Mouse (Mus musculus) embryonic facial prominence, embryonic 14.5 days (tissue): ENCODE measurements around the gene Pbxip1. TPM values are rescaled to one million over a fixed set of nuclear protein-coding genes. Genes with fewer than 3 reads are reported as not detected.
"Not testable (repeated sequence)": the region's sequence is repeated elsewhere in the genome, so short reads cannot be mapped to it uniquely, and the experiment has no call there.

Source experiments
- ATAC-seq: fragments of 200-750 bp; cut with Nextera tagmentation; 2 replicates; pipeline ENCODE4 v1.8.0; 2017; ENCODE audit warnings: low read depth, moderate number of reproducible peaks, moderate TSS enrichment
- DNase-seq: peaks from one replicate; pipeline ENCODE4 v3.0.0-alpha.2; 2015; ENCODE audit warnings: low spot score
- H3K27ac ChIP-seq: fragments of 300-500 bp; sonication (generic); replicated peaks from 2 replicates; pipeline ENCODE4 v1.5.1; 2014; ENCODE audit warnings: low read depth, mild to moderate bottlenecking, low read length, moderate library complexity
- H3K27me3 ChIP-seq: fragments of 300-500 bp; sonication (generic); replicated peaks from 2 replicates; pipeline ENCODE4 v1.6.1; 2014; ENCODE audit warnings: low read length; ENCODE audit not compliant: control insufficient read depth, insufficient read depth
- H3K36me3 ChIP-seq: fragments of 300-500 bp; sonication (generic); 2 replicates; pipeline ENCODE4 v1.6.1; 2014; ENCODE audit warnings: low read length, mixed read lengths; ENCODE audit not compliant: control insufficient read depth, insufficient read depth
- H3K4me1 ChIP-seq: fragments of 300-500 bp; sonication (generic); 2 replicates; pipeline ENCODE4 v1.6.1; 2014; ENCODE audit warnings: antibody characterized with exemption, low read length; ENCODE audit not compliant: control insufficient read depth, insufficient read depth
- H3K4me2 ChIP-seq: fragments of 300-500 bp; sonication (generic); 2 replicates; pipeline ENCODE4 v1.6.1; 2014; ENCODE audit warnings: low read depth, mild to moderate bottlenecking, low read length, moderate library complexity, mixed read lengths
- H3K4me3 ChIP-seq: fragments of 300-500 bp; sonication (generic); 2 replicates; pipeline ENCODE4 v1.5.1; 2014; ENCODE audit warnings: low read depth, mild to moderate bottlenecking, low read length
- H3K9ac ChIP-seq: fragments of 300-500 bp; sonication (generic); 2 replicates; pipeline ENCODE4 v1.6.1; 2014; ENCODE audit warnings: low read depth, mild to moderate bottlenecking, low read length, moderate library complexity, mixed read lengths
- H3K9me3 ChIP-seq: fragments of 300-500 bp; sonication (generic); 2 replicates; pipeline ENCODE4 v1.6.1; 2016; ENCODE audit warnings: low read length; ENCODE audit not compliant: control insufficient read depth
- WGBS: fragments of 180-500 bp; shearing (Covaris S2); extraction: QIAGEN DNeasy Blood & Tissue Kit; methylation state at CpG from one replicate; pipeline ENCODE4 v1.1.7; 2014; 5-methylcytosine and 5-hydroxymethylcytosine counted together
- polyA plus RNA-seq: library from polyadenylated mRNA; unstranded; fragments of >200 nt; fragmentation: Nextera tagmentation; extraction: Ambion mirVana; gene quantifications from 2 replicates; pipeline ENCODE4 v1.2.1, GENCODE M21; 2014

Gene Pbxip1
- polyA plus RNA-seq, 1 experiment from 2014 or later: 24.1 TPM

GRCm38 (mm10) chr3:89422556-89423205 lies 13.8 kb upstream of the Pbxip1 start:
- H3K4me2 ChIP-seq: peak overlapping the region; percentile 88
- H3K9me3 ChIP-seq: no peaks in the 10 kb centered on the region
- peak overlapping the region; percentile 78 for H3K9ac ChIP-seq
- peaks cover 43% of the 10 kb centered on the region for H3K36me3 ChIP-seq
- no peak for ATAC-seq
- no peak overlapping the region; the same call in 1 of the 2 replicates for H3K27ac ChIP-seq
- 69% methylated on average over 6 of the region's 6 CpGs for WGBS
- peaks cover 26% of the 10 kb centered on the region for H3K4me1 ChIP-seq
- peak overlapping the region; percentile 54 for H3K4me3 ChIP-seq
- H3K27me3 ChIP-seq: no peaks in the 10 kb centered on the region
- DNase-seq: no peak

- Histone ChIP-seq H3K4me1 (peaks cover 26% of the 10 kb centered on the region), H3K27me3 (no peaks in the 10 kb centered on the region), H3K4me2 (no peak overlapping the region), H3K9me3 (no peaks in the 10 kb centered on the region), H3K4me3 (no peak overlapping the region), H3K36me3 (peaks cover 49% of the 10 kb centered on the region), H3K27ac (no peak overlapping the region), H3K9ac (no peak overlapping the region)
- WGBS: 88% methylated on average over 4 of the region's 5 CpGs
- no peak for ATAC-seq
- DNase-seq: no peak
Measured at GRCm38 (mm10) chr3:89424416-89425140, 11.9 kb upstream of the Pbxip1 start.

DNA sequence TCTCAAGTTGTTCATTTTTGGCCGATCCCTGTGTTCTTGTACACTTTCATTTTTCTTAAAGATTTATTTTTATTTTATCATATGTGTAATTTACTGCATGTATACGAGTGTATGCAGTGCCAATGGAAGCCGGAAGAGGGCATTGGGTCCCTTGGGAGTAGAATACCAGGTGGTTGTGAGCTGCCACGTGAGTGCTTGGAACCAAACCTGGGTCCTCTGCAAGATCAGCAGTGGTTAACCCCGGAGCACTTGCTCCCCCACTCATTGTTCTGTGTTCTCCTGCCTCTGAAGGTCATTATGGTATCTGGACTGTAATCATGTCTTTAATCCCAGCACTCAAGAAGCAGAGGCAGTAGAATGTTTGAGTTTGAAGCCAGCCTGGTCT lies 11.4 kb upstream of the Pbxip1 start:
- ATAC-seq: no peak
- no peak for DNase-seq
- H3K27me3 ChIP-seq: no peaks in the 10 kb centered on the region
- WGBS: 87% methylated on average over 5 of the region's 5 CpGs
- no peak overlapping the region for H3K4me2 ChIP-seq
- no peak overlapping the region for H3K4me3 ChIP-seq
- no peaks in the 10 kb centered on the region for H3K9me3 ChIP-seq
- H3K9ac ChIP-seq: no peak overlapping the region
- no peak overlapping the region for H3K27ac ChIP-seq
- peaks cover 20% of the 10 kb centered on the region for H3K4me1 ChIP-seq
- H3K36me3 ChIP-seq: peaks cover 49% of the 10 kb centered on the region

DNA sequence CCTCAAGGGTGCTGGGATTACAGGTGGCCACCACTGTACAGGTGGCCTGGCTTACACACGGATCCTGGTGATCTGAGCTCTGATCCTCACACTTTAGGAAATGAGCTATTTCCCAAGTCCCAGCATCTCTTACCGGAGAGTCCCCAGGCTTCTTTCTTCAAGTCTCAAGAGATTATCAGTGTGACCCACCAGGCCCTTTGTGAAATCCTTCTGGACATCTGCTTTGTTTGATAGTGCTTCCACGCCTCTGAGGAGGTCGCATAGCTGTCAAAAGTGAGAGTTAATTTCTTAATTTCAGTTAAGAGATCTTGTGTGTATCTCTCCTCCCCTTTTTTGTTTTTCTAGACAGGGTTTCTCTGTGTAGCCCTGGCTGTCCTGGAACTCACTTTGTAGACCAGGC lies 10.6 kb upstream of the Pbxip1 start:
- no peak for ATAC-seq
- H3K36me3 ChIP-seq: peaks cover 49% of the 10 kb centered on the region
- H3K27me3 ChIP-seq: no peaks in the 10 kb centered on the region
- 90% methylated on average over 4 of the region's 4 CpGs for WGBS
- H3K4me3 ChIP-seq: no peak overlapping the region
- H3K4me1 ChIP-seq: peaks cover 15% of the 10 kb centered on the region
- no peaks in the 10 kb centered on the region for H3K9me3 ChIP-seq
- no peak for DNase-seq
- no peak overlapping the region for H3K4me2 ChIP-seq
- H3K27ac ChIP-seq: no peak overlapping the region
- no peak overlapping the region for H3K9ac ChIP-seq

- not testable (repeated sequence) for H3K4me2 ChIP-seq, H3K27ac ChIP-seq, ATAC-seq, H3K4me1 ChIP-seq, DNase-seq, H3K4me3 ChIP-seq, H3K9me3 ChIP-seq, H3K27me3 ChIP-seq, H3K9ac ChIP-seq
- H3K36me3 ChIP-seq: peaks cover 65% of the 10 kb centered on the region
- WGBS: 93% methylated on average over 6 of the region's 7 CpGs
Measured at GRCm38 (mm10) chr3:89429021-89429420, 7.5 kb upstream of the Pbxip1 start.

GRCm38 (mm10) chr3:89430171-89431159 lies 6.0 kb upstream of the Pbxip1 start, which contains the start of gene Pygo2:
TSS of gene Pygo2 (plus strand) at chr3:89430214.
- no peaks in the 10 kb centered on the region for H3K27me3 ChIP-seq
- H3K9ac ChIP-seq: peak within 1 kb of the TSS; percentile 96
- WGBS: 5% methylated on average over 22 of the region's 68 CpGs
- DNase-seq (peak; percentile 99), ATAC-seq (peak; percentile 99)
- H3K4me2 ChIP-seq: peak within 1 kb of the TSS; percentile 71
- H3K4me3 ChIP-seq: peak within 1 kb of the TSS; percentile 98
- H3K27ac ChIP-seq: peak within 1 kb of the TSS; percentile 94
- H3K4me1 ChIP-seq: peaks cover 13% of the 10 kb centered on the region
- H3K36me3 ChIP-seq: peaks cover 62% of the 10 kb centered on the region
- H3K9me3 ChIP-seq: no peaks in the 10 kb centered on the region

DNA sequence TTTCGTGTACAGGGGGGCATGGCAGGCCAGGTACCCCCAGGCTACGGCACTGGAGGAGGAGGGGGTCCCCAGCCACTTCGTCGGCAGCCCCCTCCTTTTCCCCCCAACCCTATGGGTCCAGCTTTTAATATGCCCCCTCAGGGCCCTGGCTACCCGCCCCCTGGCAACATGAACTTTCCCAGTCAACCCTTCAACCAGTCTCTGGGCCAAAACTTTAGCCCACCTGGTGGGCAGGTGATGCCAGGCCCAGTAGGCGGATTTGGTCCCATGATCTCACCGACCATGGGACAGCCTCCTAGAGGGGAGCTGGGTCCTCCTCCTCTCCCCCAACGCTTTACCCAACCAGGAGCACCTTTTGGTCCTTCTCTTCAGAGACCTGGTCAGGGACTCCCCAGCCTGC lies 3.9 kb upstream of the Pbxip1 start:
- ATAC-seq: no peak
- Histone ChIP-seq H3K4me2 (no peak overlapping the region), H3K4me3 (no peak overlapping the region), H3K9me3 (no peaks in the 10 kb centered on the region), H3K4me1 (peaks cover 18% of the 10 kb centered on the region), H3K9ac (no peak overlapping the region), H3K36me3 (peaks cover 40% of the 10 kb centered on the region), H3K27ac (no peak overlapping the region), H3K27me3 (no peaks in the 10 kb centered on the region)
- 90% methylated on average over 6 of the region's 8 CpGs for WGBS
- DNase-seq: no peak

DNA sequence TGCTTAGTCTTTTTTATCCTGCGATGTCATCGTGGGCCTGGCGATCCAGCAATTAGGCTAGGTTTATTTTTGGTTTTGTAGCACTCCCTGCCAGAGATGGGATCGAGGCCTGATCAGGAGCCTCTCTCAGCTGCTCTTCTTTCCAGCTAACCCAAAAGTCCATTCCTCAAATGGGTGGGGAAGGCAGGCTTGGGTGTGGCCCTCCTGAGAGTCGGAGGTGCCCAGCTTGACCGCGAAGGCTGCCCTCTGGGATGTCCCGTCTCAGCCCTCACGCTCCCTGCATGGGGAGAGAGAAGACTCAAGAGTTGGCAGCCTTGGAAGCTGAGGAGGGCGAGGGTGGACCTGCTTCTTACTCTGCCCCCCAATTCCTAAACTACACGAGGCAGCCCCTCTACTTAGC lies 2.0 kb upstream of the Pbxip1 start:
- no peak for ATAC-seq
- H3K36me3 ChIP-seq: peaks cover 34% of the 10 kb centered on the region
- DNase-seq: no peak
- no peak overlapping the region for H3K4me2 ChIP-seq
- no peak overlapping the region for H3K9ac ChIP-seq
- H3K4me3 ChIP-seq: no peak overlapping the region
- no peaks in the 10 kb centered on the region for H3K9me3 ChIP-seq
- H3K27me3 ChIP-seq: no peaks in the 10 kb centered on the region
- WGBS: 83% methylated on average over 11 of the region's 11 CpGs
- no peak overlapping the region for H3K27ac ChIP-seq
- peaks cover 18% of the 10 kb centered on the region for H3K4me1 ChIP-seq
